Mouse (Mus musculus): ENCODE measurements around the gene Nsf. TPM values are rescaled to one million over a fixed set of nuclear protein-coding genes. Genes with fewer than 3 reads are reported as not detected.

Nsf gene
- polyA plus RNA-seq, 1 experiment from 2014 or later, result 59.6 TPM

DNA sequence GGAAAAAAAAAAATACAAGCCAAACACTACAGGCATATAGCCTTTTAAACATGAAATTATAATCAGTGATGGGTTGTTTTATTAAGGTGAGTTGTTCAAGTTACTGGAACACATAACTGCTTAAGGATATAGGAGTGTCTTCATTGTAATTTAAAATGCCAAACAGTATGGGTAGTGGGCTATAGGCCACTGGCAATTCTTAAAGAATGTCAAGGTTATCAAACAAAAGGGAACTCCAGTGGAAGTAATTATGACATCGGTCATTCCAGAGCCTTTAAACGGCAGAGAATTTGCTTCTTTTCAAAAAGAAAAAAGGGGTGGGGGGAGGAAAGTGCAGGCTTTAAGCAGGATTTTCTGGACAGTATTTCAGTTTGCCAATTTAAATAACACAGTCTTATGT is 18.1 kb downstream of the Nsf start:
- no peak for DNase-seq (ENCODE audit: low spot score)
- peaks cover 9% of the 10 kb centered on the region for H3K4me1 ChIP-seq
- H3K9me3 ChIP-seq (replicated peaks), result no peaks in the 10 kb centered on the region
- H3K27ac ChIP-seq (replicated peaks), result no peak overlapping the region
- no peak overlapping the region for H3K4me3 ChIP-seq
- peaks cover 4% of the 10 kb centered on the region; the same call in 1 of the 2 replicates for H3K36me3 ChIP-seq
- H3K27me3 ChIP-seq (ENCODE audit: low read depth, poor library complexity, severe bottlenecking), result no peaks in the 10 kb centered on the region
- WGBS, result 57% methylated on average over 2 of the region's 2 CpGs

DNA sequence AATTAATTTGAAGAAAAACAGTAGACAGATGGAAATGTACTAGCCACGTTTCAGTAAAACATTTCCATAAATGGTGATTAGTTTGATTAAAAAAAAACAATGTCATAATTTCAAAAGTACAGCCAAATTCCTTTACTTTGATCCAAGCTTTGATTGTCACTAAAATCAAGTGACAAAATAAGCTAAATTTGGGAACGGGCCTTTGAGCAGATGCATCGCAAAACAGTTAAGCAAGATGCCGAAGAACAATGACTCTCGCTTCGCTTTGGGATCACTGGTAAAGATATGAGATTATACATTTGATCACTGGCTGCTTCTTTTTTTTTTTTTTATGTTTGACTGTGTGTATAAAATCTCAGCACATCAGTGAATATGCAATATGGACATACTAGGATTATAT is 20.0 kb downstream of the Nsf start:
- 92% methylated on average over 6 of the region's 6 CpGs for WGBS
- no peak for DNase-seq (ENCODE audit: low spot score)
- Histone ChIP-seq H3K4me1 (peaks cover 9% of the 10 kb centered on the region), H3K4me3 (no peak overlapping the region), H3K27me3 (ENCODE audit: low read depth, poor library complexity, severe bottlenecking) (no peaks in the 10 kb centered on the region), H3K9me3 (replicated peaks) (no peaks in the 10 kb centered on the region), H3K36me3 (peaks cover 7% of the 10 kb centered on the region), H3K27ac (replicated peaks) (no peak overlapping the region)

DNA sequence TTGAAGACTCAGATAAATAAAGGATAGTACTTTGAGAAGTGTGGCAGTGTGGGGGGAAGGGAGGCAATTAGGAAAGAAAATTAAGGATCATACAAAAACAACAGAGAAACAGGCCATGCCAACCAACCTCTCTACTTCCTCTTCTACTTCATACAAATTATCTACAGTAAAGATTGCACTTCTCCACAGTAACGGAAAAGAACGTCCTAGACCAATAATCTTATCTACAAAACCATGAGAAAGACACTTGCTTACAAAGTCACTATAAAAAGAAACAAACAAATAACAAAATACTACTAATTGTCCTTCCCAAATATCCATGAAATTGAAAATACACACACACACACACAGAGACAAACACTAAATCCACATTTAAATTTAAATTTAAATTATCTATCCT is 29.9 kb downstream of the Nsf start:
- Histone ChIP-seq H3K4me3 (no peak overlapping the region), H3K4me1 (no peaks in the 10 kb centered on the region), H3K36me3 (peaks cover 52% of the 10 kb centered on the region), H3K9me3 (replicated peaks) (no peaks in the 10 kb centered on the region), H3K27ac (replicated peaks) (no peak overlapping the region), H3K27me3 (ENCODE audit: low read depth, poor library complexity, severe bottlenecking) (no peaks in the 10 kb centered on the region)
- DNase-seq (ENCODE audit: low spot score), result no peak
- WGBS, result 96% methylated on average over 2 of the region's 2 CpGs

DNA sequence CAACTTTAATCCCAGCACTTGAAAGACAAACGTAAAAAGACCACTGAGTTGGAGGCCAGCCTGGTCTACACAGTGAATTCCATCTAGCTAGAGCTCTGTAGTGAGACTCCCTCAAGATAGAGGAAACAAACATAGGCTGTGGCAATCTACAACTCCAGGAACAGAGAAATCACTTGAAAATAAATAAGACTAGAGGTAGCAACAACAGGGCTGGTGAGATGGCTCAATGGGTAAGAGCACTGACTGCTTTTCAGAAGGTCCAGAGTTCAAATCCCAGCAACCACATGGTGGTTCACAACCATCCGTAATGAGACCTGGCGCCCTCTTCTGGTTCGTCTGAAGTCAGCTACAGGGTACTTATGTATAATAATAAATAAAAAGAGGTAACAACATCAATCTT is 30.6 kb downstream of the Nsf start:
- H3K27ac ChIP-seq (replicated peaks), result no peak overlapping the region
- H3K27me3 ChIP-seq (ENCODE audit: low read depth, poor library complexity, severe bottlenecking), result no peaks in the 10 kb centered on the region
- H3K4me1 ChIP-seq, result no peaks in the 10 kb centered on the region
- no peak overlapping the region for H3K4me3 ChIP-seq
- 91% methylated on average over 4 of the region's 4 CpGs for WGBS
- no peaks in the 10 kb centered on the region for H3K9me3 ChIP-seq (replicated peaks)
- no peak for DNase-seq (ENCODE audit: low spot score)
- peaks cover 46% of the 10 kb centered on the region for H3K36me3 ChIP-seq

DNA sequence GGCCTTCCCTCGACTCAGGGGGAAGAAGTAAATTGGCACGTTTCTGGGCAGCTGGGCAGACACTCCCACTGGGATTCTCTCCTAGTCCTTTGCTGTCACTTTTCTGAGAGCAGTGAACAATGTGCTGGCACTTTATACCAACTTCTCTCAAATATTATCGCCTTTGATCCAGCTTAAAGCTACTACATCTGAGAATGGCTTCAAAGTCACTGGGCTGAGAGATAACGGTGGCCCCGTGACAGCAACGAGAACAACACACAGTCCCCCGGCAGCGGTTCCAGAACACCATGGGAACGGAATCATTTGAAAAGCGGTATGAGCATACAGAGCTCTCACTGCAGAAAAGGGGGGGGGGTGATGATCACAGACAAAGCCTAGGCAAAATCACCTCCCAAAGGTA is 31.0 kb downstream of the Nsf start:
- H3K4me3 ChIP-seq, result no peak overlapping the region
- DNase-seq (ENCODE audit: low spot score), result no peak

DNA sequence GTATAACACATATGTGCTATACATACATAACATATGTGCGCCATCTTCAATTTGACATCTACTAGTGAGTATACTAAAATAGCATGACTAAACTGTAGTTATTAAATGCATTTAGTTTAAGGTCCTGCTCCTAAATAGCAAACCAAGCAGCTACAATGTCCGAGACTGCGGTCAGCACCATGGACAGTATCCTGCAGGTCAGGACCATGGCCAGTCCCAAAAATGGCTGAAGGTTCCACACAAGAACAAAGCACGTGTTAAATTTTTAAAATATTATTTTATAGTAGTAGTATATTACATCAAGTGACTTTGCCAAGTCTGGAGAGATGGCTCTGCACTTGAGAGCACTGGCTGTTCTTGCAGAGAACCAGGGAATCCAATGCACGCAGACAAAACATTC is 33.2 kb downstream of the Nsf start:
- no peaks in the 10 kb centered on the region for H3K4me1 ChIP-seq
- H3K27ac ChIP-seq (replicated peaks), result no peak overlapping the region
- no peaks in the 10 kb centered on the region for H3K27me3 ChIP-seq (ENCODE audit: low read depth, poor library complexity, severe bottlenecking)
- 73% methylated on average over 5 of the region's 5 CpGs for WGBS
- peaks cover 36% of the 10 kb centered on the region for H3K36me3 ChIP-seq
- no peak overlapping the region for H3K4me3 ChIP-seq
- peak; percentile 31 for DNase-seq (ENCODE audit: low spot score)
- no peaks in the 10 kb centered on the region for H3K9me3 ChIP-seq (replicated peaks)

More for the DNA sequence above, 31.0 kb downstream of the Nsf start:
- Histone ChIP-seq H3K36me3 (peaks cover 45% of the 10 kb centered on the region), H3K9me3 (replicated peaks) (no peaks in the 10 kb centered on the region), H3K27ac (replicated peaks) (no peak overlapping the region), H3K4me1 (no peaks in the 10 kb centered on the region), H3K27me3 (ENCODE audit: low read depth, poor library complexity, severe bottlenecking) (no peaks in the 10 kb centered on the region)
- 93% methylated on average over 10 of the region's 10 CpGs for WGBS

DNA sequence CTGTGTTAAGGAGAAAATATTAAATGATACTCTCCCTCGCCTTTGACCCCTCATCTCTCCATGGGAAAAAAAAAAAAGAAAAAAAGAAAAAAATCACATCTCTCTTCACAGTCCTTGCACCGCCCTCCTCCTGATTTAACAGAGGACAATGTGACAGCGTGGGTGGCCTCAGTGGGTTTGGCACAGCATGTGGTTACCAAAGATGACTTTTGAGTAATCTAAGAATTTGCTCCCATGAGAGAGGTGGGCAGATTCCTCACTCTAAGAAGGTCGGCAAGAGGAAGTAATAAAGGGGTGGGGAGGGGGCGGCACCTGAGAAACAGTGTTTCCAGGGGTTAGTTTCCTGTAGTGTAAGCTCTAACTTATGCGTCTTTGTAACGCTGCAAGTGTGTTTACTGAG is 37.0 kb downstream of the Nsf start:
- 85% methylated on average over 7 of the region's 7 CpGs for WGBS
- Histone ChIP-seq H3K36me3 (peaks cover 40% of the 10 kb centered on the region), H3K27ac (replicated peaks) (no peak overlapping the region), H3K9me3 (replicated peaks) (no peaks in the 10 kb centered on the region), H3K4me1 (no peaks in the 10 kb centered on the region), H3K4me3 (no peak overlapping the region), H3K27me3 (ENCODE audit: low read depth, poor library complexity, severe bottlenecking) (no peaks in the 10 kb centered on the region)
- DNase-seq (ENCODE audit: low spot score), result no peak

DNA sequence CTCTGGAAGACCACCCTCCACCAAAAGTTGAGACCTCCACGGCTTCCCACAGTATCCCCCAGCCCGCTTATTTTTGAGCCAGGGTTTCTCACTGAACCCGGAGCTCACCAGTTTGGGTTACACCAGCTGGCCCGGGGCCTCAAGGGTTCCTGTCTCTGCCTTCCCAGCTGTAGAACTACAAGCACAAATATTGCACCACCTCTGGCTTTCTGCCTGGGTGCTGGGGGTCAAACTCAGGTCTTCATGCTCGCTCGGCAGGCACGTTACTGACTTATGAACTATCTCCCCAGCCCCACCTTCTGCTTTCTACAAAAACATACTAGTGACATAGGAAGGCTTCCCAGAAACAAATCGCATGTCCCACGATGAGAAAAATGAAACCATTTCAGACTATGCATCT is 38.2 kb downstream of the Nsf start:
- DNase-seq (ENCODE audit: low spot score), result no peak
- H3K4me3 ChIP-seq, result no peak overlapping the region
- peaks cover 38% of the 10 kb centered on the region for H3K36me3 ChIP-seq
- H3K27me3 ChIP-seq (ENCODE audit: low read depth, poor library complexity, severe bottlenecking), result no peaks in the 10 kb centered on the region
- no peaks in the 10 kb centered on the region for H3K9me3 ChIP-seq (replicated peaks)
- H3K27ac ChIP-seq (replicated peaks), result no peak overlapping the region
- WGBS, result 95% methylated on average over 9 of the region's 9 CpGs
- peaks cover 2% of the 10 kb centered on the region; the same call in 1 of the 2 replicates for H3K4me1 ChIP-seq

DNA sequence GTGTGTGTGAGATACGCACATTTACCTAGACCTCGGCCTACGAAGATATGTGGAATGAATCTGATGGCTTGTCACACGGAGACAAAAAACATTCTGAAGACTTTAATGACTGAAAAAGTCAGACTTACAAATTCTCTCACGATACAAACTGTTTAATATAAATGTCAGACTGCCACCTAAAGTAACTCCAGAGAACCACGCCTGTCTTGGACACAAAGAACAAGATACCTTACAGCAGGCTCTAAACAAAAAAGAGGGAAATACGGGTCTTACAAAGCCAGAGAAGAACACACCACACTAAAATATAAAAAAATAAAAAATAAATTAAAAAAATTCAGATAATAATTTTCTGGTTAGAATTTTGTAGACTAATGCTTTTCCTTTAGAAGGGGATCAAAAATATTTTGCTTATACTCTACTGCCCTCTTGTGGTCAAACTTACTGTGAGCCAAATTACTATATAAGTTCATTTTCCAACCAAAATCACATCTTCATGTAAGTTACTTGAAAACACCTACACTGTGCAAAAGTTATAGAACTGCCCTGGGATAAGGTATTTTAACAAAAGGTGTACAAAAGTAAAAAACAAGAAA is 42.8 kb downstream of the Nsf start:
- H3K4me3 ChIP-seq, result no peak overlapping the region
- peaks cover 13% of the 10 kb centered on the region for H3K4me1 ChIP-seq
- peaks cover 62% of the 10 kb centered on the region for H3K36me3 ChIP-seq
- no peaks in the 10 kb centered on the region for H3K27me3 ChIP-seq (ENCODE audit: low read depth, poor library complexity, severe bottlenecking)
- H3K9me3 ChIP-seq (replicated peaks), result no peaks in the 10 kb centered on the region
- DNase-seq (ENCODE audit: low spot score), result no peak
- peak overlapping the region; percentile 33; the same call in 1 of the 2 replicates for H3K27ac ChIP-seq (replicated peaks)
- WGBS, result 67% methylated on average over 7 of the region's 7 CpGs

DNA sequence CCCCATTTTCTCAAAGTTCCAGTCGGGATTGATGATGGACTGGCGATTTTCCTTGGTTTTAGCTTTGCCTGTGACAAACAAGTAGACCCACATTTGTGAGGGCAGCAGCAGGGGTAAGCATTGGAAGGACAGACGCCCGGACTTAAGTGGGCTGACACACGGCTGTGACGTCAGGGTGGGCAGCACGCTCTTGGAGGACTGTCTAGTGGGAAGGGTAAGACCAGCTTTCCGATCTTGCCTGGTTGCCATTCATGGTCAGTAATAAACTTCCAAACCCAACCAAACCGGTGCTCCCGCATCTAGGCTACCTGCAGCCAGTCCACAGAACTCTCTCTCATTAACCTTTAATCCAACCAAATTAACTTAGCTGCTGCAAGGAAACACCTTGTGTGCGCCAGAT is 43.3 kb downstream of the Nsf start:
- Histone ChIP-seq H3K36me3 (peaks cover 56% of the 10 kb centered on the region), H3K4me3 (no peak overlapping the region), H3K27me3 (ENCODE audit: low read depth, poor library complexity, severe bottlenecking) (no peaks in the 10 kb centered on the region), H3K9me3 (replicated peaks) (no peaks in the 10 kb centered on the region), H3K4me1 (peaks cover 19% of the 10 kb centered on the region), H3K27ac (replicated peaks) (peak overlapping the region; percentile 33; the same call in 1 of the 2 replicates)
- WGBS, result 93% methylated on average over 11 of the region's 11 CpGs
- DNase-seq (ENCODE audit: low spot score), result no peak

DNA sequence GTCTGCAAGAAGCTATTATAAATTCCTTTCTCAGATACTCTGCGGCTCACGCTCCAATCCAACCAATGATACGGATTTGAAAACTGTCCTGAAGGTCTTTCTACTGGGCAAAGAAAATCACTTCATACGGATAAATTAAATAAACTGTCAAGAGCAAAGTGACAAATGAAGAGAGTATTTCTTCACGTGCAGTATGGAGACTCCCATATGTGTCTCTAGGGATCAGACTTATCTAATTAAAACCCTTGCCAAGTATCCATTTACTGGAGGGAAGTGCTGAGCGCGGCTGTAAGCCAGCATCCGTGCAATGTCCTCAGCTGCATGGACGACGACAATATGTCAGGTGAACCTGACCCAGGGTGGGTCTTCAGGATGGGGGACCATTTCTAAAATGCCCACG is 44.0 kb downstream of the Nsf start:
- Histone ChIP-seq H3K4me1 (peaks cover 24% of the 10 kb centered on the region), H3K27me3 (ENCODE audit: low read depth, poor library complexity, severe bottlenecking) (no peaks in the 10 kb centered on the region), H3K27ac (replicated peaks) (no peak overlapping the region), H3K9me3 (replicated peaks) (no peaks in the 10 kb centered on the region), H3K4me3 (no peak overlapping the region), H3K36me3 (peaks cover 49% of the 10 kb centered on the region)
- no peak for DNase-seq (ENCODE audit: low spot score)
- WGBS, result 92% methylated on average over 11 of the region's 11 CpGs

DNA sequence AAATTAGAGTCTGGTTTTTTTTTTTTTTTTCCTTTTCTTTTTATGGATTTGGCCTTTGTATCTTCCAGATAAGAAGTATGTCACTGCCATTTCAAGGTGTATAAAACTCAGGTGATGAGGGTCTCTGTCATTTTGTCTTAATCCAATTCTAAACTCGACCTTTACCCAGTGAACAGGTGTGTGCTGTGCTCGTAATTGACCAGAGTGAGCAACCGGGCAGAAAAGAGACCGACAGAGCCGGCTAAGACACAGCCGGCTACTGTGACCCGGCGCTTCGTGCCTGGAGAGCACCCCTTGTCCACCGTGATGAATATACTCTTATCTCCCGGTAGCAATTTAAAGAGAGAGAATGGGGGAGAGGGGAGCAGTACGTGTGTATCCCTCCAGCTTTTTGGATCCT is 44.5 kb downstream of the Nsf start:
- Histone ChIP-seq H3K9me3 (replicated peaks) (no peaks in the 10 kb centered on the region), H3K4me3 (no peak overlapping the region), H3K4me1 (peaks cover 24% of the 10 kb centered on the region), H3K27me3 (ENCODE audit: low read depth, poor library complexity, severe bottlenecking) (no peaks in the 10 kb centered on the region), H3K36me3 (peaks cover 48% of the 10 kb centered on the region), H3K27ac (replicated peaks) (no peak overlapping the region)
- WGBS, result 91% methylated on average over 12 of the region's 12 CpGs
- DNase-seq (ENCODE audit: low spot score), result no peak

DNA sequence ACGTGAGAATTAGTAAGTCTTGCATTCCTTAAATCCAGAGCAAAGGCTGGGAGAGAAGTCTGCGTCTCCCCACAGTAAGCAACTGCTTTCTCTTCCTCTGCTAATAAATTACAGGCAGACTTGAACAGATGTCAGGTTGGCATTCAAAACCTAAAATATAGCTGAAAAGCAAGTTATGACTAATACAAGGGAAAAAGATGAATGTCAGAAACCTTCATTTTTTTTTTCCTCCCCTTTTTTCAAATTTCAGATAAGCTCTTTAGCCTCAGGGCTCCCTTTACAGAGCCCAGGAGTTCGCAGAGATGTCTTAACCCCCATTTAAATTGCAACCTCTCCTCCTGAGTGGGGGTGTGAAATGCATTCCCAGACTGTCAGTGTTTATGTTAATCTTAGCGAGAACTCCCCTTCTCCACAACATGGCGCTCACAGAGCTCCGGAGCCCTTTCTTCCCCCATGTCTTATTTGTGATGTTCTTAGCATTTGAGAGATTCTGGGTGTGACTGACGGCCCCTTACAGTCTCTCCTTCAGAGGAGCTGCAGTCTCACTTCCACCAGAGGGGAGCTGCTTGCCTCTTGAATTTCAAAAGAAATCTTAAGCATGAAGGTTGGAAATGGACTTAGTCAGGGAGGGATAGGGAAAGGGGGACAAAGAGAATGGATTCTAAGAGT is 47.7 kb downstream of the Nsf start:
- DNase-seq (ENCODE audit: low spot score), result no peak
- Histone ChIP-seq H3K4me3 (no peak overlapping the region), H3K27ac (replicated peaks) (peak overlapping the region; percentile 76), H3K36me3 (peaks cover 42% of the 10 kb centered on the region), H3K27me3 (ENCODE audit: low read depth, poor library complexity, severe bottlenecking) (no peaks in the 10 kb centered on the region), H3K9me3 (replicated peaks) (no peaks in the 10 kb centered on the region), H3K4me1 (peaks cover 40% of the 10 kb centered on the region)
- whole genome bisulfite sequencing, result 42% methylated on average over 7 of the region's 7 CpGs
